In genomic region chr7:45935114-45935513, GRCm38 (mm10) we compare ENCODE assay signal across 9 mouse cellular contexts. TPM values are rescaled to one million over a fixed set of nuclear protein-coding genes. Genes with fewer than 3 reads are reported as not detected.
DNase-seq lines count a peak whose midpoint lies in the region; ATAC-seq and TF ChIP-seq lines count a peak whose summit lies in the region.
"Had no signal": no experiment of that assay in that cellular context is flagged by ENCODE, and none has a peak within 500 bp of the region (broad histone marks: within the 10 kb centered on the region; RNA-seq: fewer than 3 reads in every experiment).

No protein-coding gene starts in this region.

- no peak overlapping the region for H3K27ac ChIP-seq in heart, embryonic 10.5 days
- H3K27ac ChIP-seq in kidney, postnatal 0 days, result no peak overlapping the region
- H3K27ac ChIP-seq: lung, embryonic 15.5 days had no signal

- H3K4me3 ChIP-seq in heart, embryonic 10.5 days, result no peak overlapping the region
- no peak overlapping the region for H3K4me3 ChIP-seq in kidney, postnatal 0 days (replicated peaks; ENCODE audit: low read depth, low read length)
- H3K4me3 ChIP-seq: lung, embryonic 15.5 days had no signal

- 0 out of 2 replicates have a peak, but pooled peaks cover 11% of the 10 kb centered on the region for H3K27me3 ChIP-seq in heart, embryonic 10.5 days (ENCODE audit: insufficient read depth, poor library complexity, severe bottlenecking)
- H3K27me3 ChIP-seq in kidney, postnatal 0 days (ENCODE audit: insufficient read depth, low read length), result no peaks in the 10 kb centered on the region
- H3K27me3 ChIP-seq: lung, embryonic 15.5 days had no signal

- H3K4me2 ChIP-seq in kidney, postnatal 0 days (ENCODE audit: low read length), result no peak overlapping the region
- H3K4me2 ChIP-seq: lung, embryonic 15.5 days had no signal

- H3K36me3 ChIP-seq in heart, embryonic 10.5 days, result peaks cover 8% of the 10 kb centered on the region; the same call in 1 of the 2 replicates
- no peaks in the 10 kb centered on the region for H3K36me3 ChIP-seq in kidney, postnatal 0 days (ENCODE audit: insufficient read depth, low read length)
- H3K36me3 ChIP-seq: lung, embryonic 15.5 days had no signal

- H3K4me1 ChIP-seq in heart, embryonic 10.5 days, result no peaks in the 10 kb centered on the region
- no peaks in the 10 kb centered on the region for H3K4me1 ChIP-seq in kidney, postnatal 0 days (replicated peaks; ENCODE audit: insufficient read depth, low read length)
- H3K4me1 ChIP-seq: lung, embryonic 15.5 days had no signal

- WGBS in heart, embryonic 10.5 days, result 30% methylated on average over 7 of the region's 7 CpGs
- 9% methylated on average over 7 of the region's 7 CpGs for WGBS in kidney, postnatal 0 days

- H3K9me3 ChIP-seq in heart, embryonic 10.5 days, result no peaks in the 10 kb centered on the region
- H3K9me3 ChIP-seq in kidney, postnatal 0 days (replicated peaks; ENCODE audit: low read length), result no peaks in the 10 kb centered on the region
- H3K9me3 ChIP-seq: lung, embryonic 15.5 days had no signal

- DNase-seq in heart, adult 11 months, result peak; percentile 87
- DNase-seq in heart, embryonic 10.5 days (ENCODE audit: low spot score), result no peak
- DNase-seq in CD8-positive naive resting alpha-beta T cell, adult 2 months (ENCODE audit: low read depth in 2 of 2, low spot score in 2 of 2), result peak; percentile 68 to 82
- DNase-seq in cerebellum, adult 8-10 months, result peak; percentile 50
- peak; percentile 73 for DNase-seq in gastrocnemius, postnatal 10 days
- DNase-seq in kidney, postnatal 0 days (ENCODE audit: low spot score), result peak; percentile 79
- peak; percentile 75 for DNase-seq in lung, postnatal 25 days (ENCODE audit: low spot score)
- DNase-seq in spleen, postnatal 10 days (ENCODE audit: low spot score in 2 of 2), result peak; percentile 48 to 80

- H3K9ac ChIP-seq in kidney, postnatal 0 days (ENCODE audit: low read depth, low read length), result no peak overlapping the region
- H3K9ac ChIP-seq: lung, embryonic 15.5 days had no signal

- peak; percentile 80 for ATAC-seq in kidney, postnatal 0 days (replicated peaks; ENCODE audit: low FRiP score, low read depth)

- TF ChIP-seq CTCF in kidney, postnatal 0 days (IDR thresholded peaks at IDR 0.05; ENCODE audit: low read depth), result peak; percentile 90

RNA-seq across cellular contexts. Expression of gene Ccdc114, which starts 11.2 kb away (rescaled TPM):
- 3.2 and 3.3 TPM in 2 replicates for polyA plus RNA-seq in heart, embryonic 10.5 days (2016; fragmentation: Nextera tagmentation; extraction: Ambion mirVana)
- total RNA-seq in gastrocnemius, postnatal 10 days (2021), result 1 to 10 TPM; 1.1 to 1.6 TPM
- 7.2 and 8.4 TPM in 2 replicates for polyA plus RNA-seq in kidney, postnatal 0 days (2015; fragmentation: Nextera tagmentation; extraction: Ambion mirVana)

RNA-seq across cellular contexts. Expression of gene Emp3, which starts 13.9 kb away (rescaled TPM):
- polyA plus RNA-seq in heart, embryonic 10.5 days (2016; fragmentation: Nextera tagmentation; extraction: Ambion mirVana), result 45.0 and 46.1 TPM in 2 replicates
- total RNA-seq in gastrocnemius, postnatal 10 days (2021), result 10 to 100 TPM; 34.8 to 55.7 TPM
- 170 and 171 TPM in 2 replicates for polyA plus RNA-seq in kidney, postnatal 0 days (2015; fragmentation: Nextera tagmentation; extraction: Ambion mirVana)

RNA-seq across cellular contexts. Expression of gene Tmem143, which starts 38.4 kb away (rescaled TPM):
- 5.8 and 6.5 TPM in 2 replicates for polyA plus RNA-seq in heart, embryonic 10.5 days (2016; fragmentation: Nextera tagmentation; extraction: Ambion mirVana)
- total RNA-seq in gastrocnemius, postnatal 10 days (2021), result 10 to 100 TPM; 42.3 to 47.7 TPM
- 6.2 and 6.7 TPM in 2 replicates for polyA plus RNA-seq in kidney, postnatal 0 days (2015; fragmentation: Nextera tagmentation; extraction: Ambion mirVana)

RNA-seq across cellular contexts. Expression of gene Syngr4, which starts 38.6 kb away (rescaled TPM):
- polyA plus RNA-seq in heart, embryonic 10.5 days (2016; fragmentation: Nextera tagmentation; extraction: Ambion mirVana), result 0.99 and 1.5 TPM in 2 replicates
- under 1 TPM in 1 of 2 experiments, not detected in 1; 0.35 TPM for total RNA-seq in gastrocnemius, postnatal 10 days (2021)
- 0.96 and 1.6 TPM in 2 replicates for polyA plus RNA-seq in kidney, postnatal 0 days (2015; fragmentation: Nextera tagmentation; extraction: Ambion mirVana)

RNA-seq across cellular contexts. Expression of gene Grin2d, which starts 56.9 kb away (rescaled TPM):
- polyA plus RNA-seq in heart, embryonic 10.5 days (2016; fragmentation: Nextera tagmentation; extraction: Ambion mirVana), result 0.10 and 0.18 TPM in 2 replicates
- 1 to 10 TPM in 1 of 2 experiments, under 1 TPM in 1; 0.80 to 1.2 TPM for total RNA-seq in gastrocnemius, postnatal 10 days (2021)
- 0.29 and 0.32 TPM in 2 replicates for polyA plus RNA-seq in kidney, postnatal 0 days (2015; fragmentation: Nextera tagmentation; extraction: Ambion mirVana)
